Mouse (Mus musculus): ENCODE measurements at regions not wholly inside any gene's neighbourhood (a gene's known extent, or its start where the extent isn't known, plus 50 kb on each side); places are given as distances from the start of the nearest gene placed in this dataset.

- DNase-seq (ENCODE audit: low spot score) = no peak
Observed at GRCm38 (mm10) chrX:12219474-12219873, 59.3 kb upstream of the Bcor start.

GRCm38 (mm10) chrX:12224314-12224713 lies 64.2 kb upstream of the Bcor start:
- DNase-seq (ENCODE audit: low spot score) = no peak

- DNase-seq (ENCODE audit: low spot score) = no peak
Observed at GRCm38 (mm10) chrX:12225116-12225891, 65.1 kb upstream of the Bcor start.

GRCm38 (mm10) chrX:12225892-12226206 lies 65.7 kb upstream of the Bcor start:
- DNase-seq (ENCODE audit: low spot score) = no peak

- DNase-seq (ENCODE audit: low spot score) = no peak
Observed at GRCm38 (mm10) chrX:12240505-12241011, 80.4 kb upstream of the Bcor start.

- no peak for DNase-seq (ENCODE audit: low spot score)
Observed at GRCm38 (mm10) chrX:12241751-12242150, 81.6 kb upstream of the Bcor start.

- DNase-seq (ENCODE audit: low spot score) = no peak
Observed at GRCm38 (mm10) chrX:12249071-12249470, 88.9 kb upstream of the Bcor start.

GRCm38 (mm10) chrX:12249911-12250310 lies 89.8 kb upstream of the Bcor start:
- DNase-seq (ENCODE audit: low spot score) = no peak

GRCm38 (mm10) chrX:12251853-12252679 lies 91.9 kb upstream of the Bcor start:
- peak; percentile 29 for DNase-seq (ENCODE audit: low spot score)

GRCm38 (mm10) chrX:12252680-12253021 lies 92.5 kb upstream of the Bcor start:
- DNase-seq (ENCODE audit: low spot score) = no peak

GRCm38 (mm10) chrX:12256758-12257157 lies 96.6 kb upstream of the Bcor start:
- no peak for DNase-seq (ENCODE audit: low spot score)

- DNase-seq (ENCODE audit: low spot score) = no peak
Observed at GRCm38 (mm10) chrX:12263834-12264233, 103.7 kb upstream of the Bcor start.

GRCm38 (mm10) chrX:12284741-12285140 lies 124.6 kb upstream of the Bcor start:
- DNase-seq (ENCODE audit: low spot score) = no peak

GRCm38 (mm10) chrX:12285141-12285540 lies 125.0 kb upstream of the Bcor start:
- no peak for DNase-seq (ENCODE audit: low spot score)

- DNase-seq (ENCODE audit: low spot score) = no peak
Observed at GRCm38 (mm10) chrX:12285976-12286909, 126.1 kb upstream of the Bcor start.

- DNase-seq (ENCODE audit: low spot score) = no peak
Observed at GRCm38 (mm10) chrX:12286910-12287522, 126.9 kb upstream of the Bcor start.

GRCm38 (mm10) chrX:12287656-12288561 lies 127.8 kb upstream of the Bcor start:
- DNase-seq (ENCODE audit: low spot score) = no peak

GRCm38 (mm10) chrX:12288562-12289117 lies 128.5 kb upstream of the Bcor start:
- no peak for DNase-seq (ENCODE audit: low spot score)

- no peak for DNase-seq (ENCODE audit: low spot score)
Observed at GRCm38 (mm10) chrX:12293146-12293545, 133.0 kb upstream of the Bcor start.

GRCm38 (mm10) chrX:12294452-12294851 lies 134.3 kb upstream of the Bcor start:
- DNase-seq (ENCODE audit: low spot score) = no peak

Data from ovary, adult 18-20 months (tissue).